Mouse (Mus musculus) fibroblast of lung, adult 2 months (primary cell): Measurements from ENCODE around the gene Syn2.
"Not testable (repeated sequence)": the region's sequence is repeated elsewhere in the genome, so short reads cannot be mapped to it uniquely, and the experiment has no call there.

ENCODE experiments used
- DNase-seq: peaks from one replicate; pipeline ENCODE4 v3.0.0-alpha.2; 2011; ENCODE audit warnings: low read depth

Gene Syn2

GRCm38 (mm10) chr6:115178826-115179225, 44.1 kb downstream of the Syn2 start:
- DNase-seq, result peak; percentile 12

GRCm38 (mm10) chr6:115181094-115181493, 46.4 kb downstream of the Syn2 start:
- no peak for DNase-seq

DNA sequence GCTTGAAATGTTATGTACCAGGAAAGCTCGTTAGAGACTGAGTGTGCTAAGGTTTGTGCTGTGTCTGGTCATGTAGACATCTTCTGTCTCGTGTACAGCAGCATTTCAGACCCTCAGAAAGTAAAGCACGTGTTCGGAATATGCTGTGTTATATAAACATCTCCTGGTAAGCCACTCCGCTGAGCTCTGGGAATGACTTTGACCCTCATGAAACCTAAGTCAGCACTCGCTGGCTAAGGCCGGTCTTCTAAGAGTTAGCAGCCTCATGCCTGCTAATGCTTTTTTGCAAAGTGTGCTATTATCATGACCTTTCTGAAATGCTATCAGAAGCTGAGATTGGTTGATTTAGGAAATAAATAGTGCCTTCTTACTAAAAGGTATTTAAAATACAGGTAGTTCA, 56.4 kb downstream of the Syn2 start:
- no peak for DNase-seq

DNA sequence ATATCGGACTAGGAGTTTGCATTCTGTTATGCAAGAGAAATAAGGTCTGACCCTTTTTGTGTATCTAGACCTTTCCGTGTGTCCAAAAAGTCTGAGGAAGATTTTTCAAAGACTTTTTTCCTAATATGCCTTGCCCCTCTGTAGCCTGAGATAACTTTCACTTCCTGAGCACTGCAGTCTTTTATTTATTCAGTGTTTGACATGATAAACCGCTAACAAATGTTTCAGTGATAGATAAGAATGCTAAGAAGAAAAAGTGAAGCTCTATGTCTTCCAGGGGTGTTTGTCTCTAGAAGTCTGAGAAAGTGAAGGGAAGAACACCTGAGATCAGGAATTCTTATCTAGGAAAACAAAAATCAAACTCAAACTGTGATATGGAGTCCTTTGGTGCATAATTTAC, 66.1 kb downstream of the Syn2 start:
- no peak for DNase-seq

GRCm38 (mm10) chr6:115203029-115203428, 68.3 kb downstream of the Syn2 start:
- no peak for DNase-seq

DNA sequence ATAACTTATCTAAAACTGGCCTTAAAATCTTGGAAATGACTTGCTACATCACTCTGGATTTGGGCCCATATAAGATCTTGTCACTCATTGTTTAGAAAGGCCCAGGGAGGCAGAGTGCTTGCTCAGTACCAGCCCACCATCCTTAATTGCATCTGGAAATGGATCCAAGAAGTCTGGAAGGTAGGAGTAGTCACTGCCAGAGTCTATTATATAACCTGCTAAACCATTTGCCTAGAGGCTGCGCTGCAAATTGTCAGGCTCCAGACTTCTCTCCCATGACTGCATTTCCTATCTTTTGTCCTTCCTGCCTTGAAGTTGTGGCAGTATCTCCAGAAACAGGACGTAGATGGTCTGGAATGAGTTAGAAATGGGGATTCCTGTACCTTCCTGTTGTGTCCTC, 75.5 kb downstream of the Syn2 start:
- no peak for DNase-seq

GRCm38 (mm10) chr6:115210820-115211219, 76.1 kb downstream of the Syn2 start:
- DNase-seq, result no peak

DNA sequence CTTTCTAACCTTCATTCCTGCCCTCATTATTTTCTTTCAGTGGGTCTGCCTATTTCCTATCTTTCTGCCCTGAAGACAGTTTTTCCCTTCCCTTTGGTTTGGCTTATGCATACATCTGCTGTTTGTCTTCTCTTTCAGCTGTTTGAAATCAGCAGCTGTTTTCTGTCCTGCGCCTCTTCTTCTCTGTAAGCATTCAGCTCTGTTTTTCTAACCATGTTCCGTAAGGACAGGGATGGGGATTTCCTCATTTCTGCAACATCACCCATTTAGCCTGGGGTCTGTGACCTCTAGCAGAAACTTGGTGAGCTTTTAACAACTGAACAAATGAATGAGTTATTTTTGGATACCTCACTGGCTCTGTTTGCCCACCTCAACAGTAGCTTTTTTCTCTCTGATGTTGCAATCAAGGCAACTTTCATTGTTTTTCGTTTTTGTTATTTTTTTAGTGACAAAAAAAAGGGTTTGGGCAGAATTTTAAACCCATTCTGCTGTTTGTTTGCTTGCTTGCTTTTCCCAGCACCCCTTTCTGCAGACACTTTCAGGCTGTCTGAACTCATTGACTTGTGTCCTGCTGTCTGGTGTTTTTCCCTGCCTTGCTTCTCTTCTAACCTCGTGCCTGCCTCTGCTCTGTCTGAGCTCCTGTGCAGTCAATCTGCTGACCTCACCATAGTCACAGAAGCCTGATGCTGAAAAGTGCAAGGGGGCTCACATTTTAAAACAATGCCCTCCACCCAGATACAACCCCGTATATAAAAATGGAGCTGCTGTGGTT, 77.6 kb downstream of the Syn2 start:
- no peak for DNase-seq

GRCm38 (mm10) chr6:115213129-115213528, 78.4 kb downstream of the Syn2 start:
- DNase-seq, result no peak

DNA sequence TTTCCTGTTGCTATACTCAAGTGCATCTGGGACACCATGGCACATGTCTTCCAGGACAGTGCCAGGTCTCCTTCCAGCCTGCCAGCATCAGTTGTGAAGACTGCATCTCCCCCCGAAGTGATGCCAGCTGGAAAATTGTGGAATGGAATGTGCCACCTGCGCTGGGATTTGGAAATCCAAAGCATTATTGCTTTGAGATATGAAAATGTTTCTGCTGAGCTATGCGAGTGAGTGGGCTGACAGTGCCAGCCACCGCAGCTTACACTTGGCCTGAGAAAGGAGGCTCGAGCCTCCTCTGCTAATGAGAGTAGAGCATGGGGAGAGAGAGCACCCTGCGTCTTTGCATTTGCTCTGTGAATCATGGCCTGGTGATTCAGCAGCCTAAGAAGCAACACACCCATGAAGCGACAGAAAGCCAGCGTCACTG, 86.5 kb downstream of the Syn2 start:
- DNase-seq, result no peak

- no peak for DNase-seq
Measured at GRCm38 (mm10) chr6:115225519-115225918, 90.8 kb downstream of the Syn2 start.

DNA sequence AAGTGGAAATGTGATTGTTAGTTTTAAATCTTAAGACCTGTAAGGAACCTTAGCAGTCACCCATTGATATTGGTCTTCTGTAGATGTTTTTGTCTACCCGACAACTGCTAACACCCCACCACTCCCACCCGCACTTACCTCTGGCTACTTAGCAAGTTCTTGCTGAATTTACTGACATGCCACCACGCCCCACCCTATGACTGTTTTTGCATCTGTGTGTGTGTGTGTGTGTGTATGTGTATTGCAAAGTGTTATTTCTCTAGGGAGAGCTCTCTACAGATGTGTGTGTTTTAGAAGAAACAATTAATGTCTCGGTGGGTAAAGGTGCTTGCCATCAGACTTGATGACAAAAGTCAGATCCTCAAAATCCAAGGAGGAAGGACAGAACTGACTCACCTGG, 92.3 kb downstream of the Syn2 start, which contains the start of gene Gm17482:
TSS of gene Gm17482 (plus strand) at position 301 of the 400 bp plus-strand sequence.
- no peak for DNase-seq

GRCm38 (mm10) chr6:115227529-115227928, 92.8 kb downstream of the Syn2 start:
- peak; percentile 49 for DNase-seq

DNA sequence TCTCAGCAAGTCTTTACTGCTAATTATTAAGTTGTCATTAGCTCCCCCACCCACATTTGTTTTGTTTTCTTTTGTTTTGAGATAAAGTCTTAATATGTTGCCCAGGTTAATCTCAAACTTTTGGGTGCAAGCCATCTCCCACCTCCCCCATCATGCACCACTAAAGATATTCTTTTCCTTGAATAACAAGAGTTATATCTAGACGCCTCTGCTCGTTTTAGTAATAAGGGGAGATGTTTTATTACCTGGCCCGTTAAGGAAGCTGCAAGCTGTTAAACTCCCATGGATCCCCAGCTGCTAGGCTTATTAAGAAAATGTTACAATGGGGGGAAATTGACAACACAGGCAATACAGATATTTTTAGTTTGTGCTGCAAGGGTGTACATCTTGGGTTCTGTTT, 95.9 kb downstream of the Syn2 start:
- DNase-seq, result no peak

DNA sequence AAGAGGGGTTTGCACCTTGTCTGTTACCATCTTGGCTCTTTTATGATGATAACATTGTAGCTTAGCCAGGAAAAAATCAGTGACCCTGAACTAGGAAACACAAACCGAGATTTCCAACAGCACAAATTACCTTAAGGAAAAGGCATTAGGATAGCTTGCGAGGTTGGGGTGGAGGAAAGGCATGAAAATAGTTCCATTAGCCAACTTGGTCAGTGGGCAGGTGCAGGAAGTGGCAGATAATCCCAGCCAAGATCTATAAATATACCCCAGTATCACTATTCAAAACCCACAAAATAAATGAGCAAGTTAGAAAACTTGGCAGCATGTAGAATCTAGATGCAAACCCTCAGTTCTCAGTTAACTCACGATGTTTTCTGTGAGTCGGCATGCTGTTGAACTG, 97.1 kb downstream of the Syn2 start:
- DNase-seq, result peak; percentile 46

GRCm38 (mm10) chr6:115232562-115232961, 97.9 kb downstream of the Syn2 start:
- no peak for DNase-seq

GRCm38 (mm10) chr6:115238031-115239027, 103.6 kb downstream of the Syn2 start:
- peak; percentile 66 for DNase-seq

GRCm38 (mm10) chr6:115239335-115239734, 104.6 kb downstream of the Syn2 start:
- DNase-seq, result no peak

DNA sequence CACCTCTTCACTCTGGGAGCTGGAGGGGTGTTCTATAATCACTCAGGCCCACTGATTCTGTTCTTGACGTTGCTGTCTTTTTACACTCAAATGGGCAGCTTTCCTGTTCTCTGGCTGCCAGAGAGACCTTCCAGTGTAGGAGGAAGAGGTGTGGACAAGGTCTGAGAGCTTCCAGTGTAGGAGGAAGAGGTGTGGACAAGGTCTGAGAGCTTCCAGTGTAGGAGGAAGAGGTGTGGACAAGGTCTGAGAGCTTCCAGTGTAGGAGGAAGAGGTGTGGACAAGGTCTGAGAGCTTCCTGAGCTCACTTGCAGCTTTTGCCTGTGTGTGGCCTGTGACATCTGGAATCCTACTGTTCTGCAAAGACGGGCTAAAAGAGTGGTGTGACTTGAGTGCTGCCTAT, 105.7 kb downstream of the Syn2 start:
- not testable (repeated sequence) for DNase-seq

- DNase-seq, result no peak
Measured at GRCm38 (mm10) chr6:115241131-115241699, 106.5 kb downstream of the Syn2 start.

DNA sequence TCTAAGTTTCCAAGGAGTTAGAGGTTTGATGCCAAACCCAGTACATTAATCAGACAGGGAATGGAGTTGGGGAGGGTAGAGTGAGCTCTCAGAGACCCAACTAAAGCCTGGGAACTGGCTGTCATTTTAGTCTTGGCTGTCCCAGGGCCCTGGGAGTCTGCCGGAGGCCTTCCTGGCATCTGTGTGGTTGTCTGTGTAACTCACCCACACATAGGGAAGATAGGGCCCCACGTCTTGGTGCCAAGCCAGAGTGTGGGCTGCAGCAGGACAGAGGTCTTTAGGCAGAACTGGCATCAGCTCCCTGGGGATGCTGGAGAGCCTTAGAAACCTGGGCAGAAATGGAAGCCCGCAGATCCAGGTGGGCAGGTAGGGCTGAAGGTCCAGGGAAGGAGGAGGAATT, 107.2 kb downstream of the Syn2 start:
- no peak for DNase-seq

GRCm38 (mm10) chr6:115244222-115244621, 109.5 kb downstream of the Syn2 start:
- no peak for DNase-seq
